Mouse (Mus musculus) adrenal gland, postnatal 14 days (tissue): ENCODE measurements around the gene Clic1. TPM values are rescaled to one million over a fixed set of nuclear protein-coding genes. Genes with fewer than 3 reads are reported as not detected.
A peak's percentile ranks its signal among the peaks of the same experiment; 100 is the strongest.
"Not testable (repeated sequence)": the region's sequence is repeated elsewhere in the genome, so short reads cannot be mapped to it uniquely, and the experiment has no call there.

Experiments used
- DNase-seq: peaks from one replicate; pipeline ENCODE4 v3.0.0; 2021; ENCODE audit warnings: mixed read lengths
- total RNA-seq: library from RNA; stranded (reverse); gene quantifications from 2 replicates; pipeline ENCODE4 v1.2.3, GENCODE M21; 2021

Clic1 gene
- total RNA-seq, 1 experiment from 2014 or later: 83.0 TPM

GRCm38 (mm10) chr17:35020551-35020950 is 29.2 kb upstream of the Clic1 start:
- no peak for DNase-seq

- DNase-seq: peak; percentile 95
These were observed 28.5 kb upstream of the Clic1 start for GRCm38 (mm10) chr17:35021163-35021808.

GRCm38 (mm10) chr17:35021842-35022477 is 27.8 kb upstream of the Clic1 start:
- DNase-seq: peak; percentile 3

- no peak for DNase-seq
These were observed 27.2 kb upstream of the Clic1 start for GRCm38 (mm10) chr17:35022541-35023060.

GRCm38 (mm10) chr17:35023221-35023620 is 26.5 kb upstream of the Clic1 start:
- no peak for DNase-seq

GRCm38 (mm10) chr17:35023756-35024155 is 26.0 kb upstream of the Clic1 start:
- no peak for DNase-seq

- DNase-seq: no peak
These were observed 25.5 kb upstream of the Clic1 start for GRCm38 (mm10) chr17:35024261-35024660.

- peak; percentile 51 for DNase-seq
These were observed 24.9 kb upstream of the Clic1 start for GRCm38 (mm10) chr17:35024691-35025488.

- DNase-seq: no peak
These were observed 23.6 kb upstream of the Clic1 start for GRCm38 (mm10) chr17:35026206-35026605.

- DNase-seq: no peak
These were observed 22.3 kb upstream of the Clic1 start, which contains the start of gene Sapcd1 for GRCm38 (mm10) chr17:35027277-35028068. TSS of gene Sapcd1 (minus strand) at chr17:35028016.

- no peak for DNase-seq
These were observed 21.5 kb upstream of the Clic1 start for GRCm38 (mm10) chr17:35028315-35028714.

GRCm38 (mm10) chr17:35029691-35030532 is 19.9 kb upstream of the Clic1 start:
- no peak for DNase-seq

GRCm38 (mm10) chr17:35031272-35031671 is 18.5 kb upstream of the Clic1 start:
- peak; percentile 2 for DNase-seq

- peak; percentile 3 for DNase-seq
These were observed 17.9 kb upstream of the Clic1 start for GRCm38 (mm10) chr17:35031880-35032279.

- DNase-seq: no peak
These were observed 17.4 kb upstream of the Clic1 start for GRCm38 (mm10) chr17:35032323-35032870.

GRCm38 (mm10) chr17:35033703-35034102 is 16.1 kb upstream of the Clic1 start:
- not testable (repeated sequence) for DNase-seq

- DNase-seq: peak; percentile 3
These were observed 14.9 kb upstream of the Clic1 start for GRCm38 (mm10) chr17:35034896-35035295.

GRCm38 (mm10) chr17:35039121-35039873 is 10.5 kb upstream of the Clic1 start:
- no peak for DNase-seq

- DNase-seq: no peak
These were observed 6.0 kb upstream of the Clic1 start for GRCm38 (mm10) chr17:35043794-35044193.
